Mouse (Mus musculus) CH12.LX (cell line): ENCODE measurements around the gene Pakap. TPM values are rescaled to one million over a fixed set of nuclear protein-coding genes. Genes with fewer than 3 reads are reported as not detected.

Source experiments
- DNase-seq: peaks from one replicate; pipeline ENCODE4 v3.0.0-alpha.2; 2013; ENCODE audit errors: extremely low read depth
- H3K27ac ChIP-seq: 2 replicates; pipeline ENCODE4 v1.5.1; 2012; ENCODE audit warnings: low read depth, mild to moderate bottlenecking, control low read depth, moderate library complexity; ENCODE audit not compliant: insufficient read depth
- H3K27me3 ChIP-seq: replicated peaks from 2 replicates; pipeline ENCODE3; 2012; ENCODE audit warnings: inconsistent platforms
- H3K36me3 ChIP-seq, 2 experiments: replicated peaks in 1 of 2; 2 replicates each; pipeline versions ENCODE3 to v1.6.1; 2012; ENCODE audit warnings: inconsistent platforms in 1 of 2, low read length in 1 of 2, mild to moderate bottlenecking in 1 of 2, mixed read lengths in 1 of 2, moderate library complexity in 1 of 2; ENCODE audit not compliant: control insufficient read depth in 1 of 2, insufficient read depth in 1 of 2
- H3K4me1 ChIP-seq, 2 experiments: 2 replicates each; pipeline ENCODE4 v1.6.1; 2012; ENCODE audit warnings: inconsistent platforms in 1 of 2, moderate library complexity in 1 of 2; ENCODE audit not compliant: insufficient read depth in 2 of 2, control insufficient read depth in 1 of 2
- H3K4me2 ChIP-seq: 2 replicates; pipeline ENCODE4 v1.6.1; 2012; ENCODE audit warnings: low read depth, mild to moderate bottlenecking, control low read depth; ENCODE audit not compliant: poor library complexity, insufficient read depth, severe bottlenecking
- H3K4me3 ChIP-seq, 3 experiments: fragments of 150-350 bp in 1 of 3; sonication (generic) in 1 of 3; replicated peaks in 1 of 3; 2 replicates each; pipeline versions ENCODE3 to v1.5.1; 2011 to 2012; ENCODE audit warnings: low read depth in 2 of 3, low read length in 2 of 3, mild to moderate bottlenecking in 2 of 3, moderate library complexity in 2 of 3, control low read depth in 1 of 3, improper control_type of control experiment in 1 of 3, inconsistent platforms in 1 of 3, mixed read lengths in 1 of 3; ENCODE audit not compliant: poor library complexity in 1 of 3
- H3K79me2 ChIP-seq: replicated peaks from 2 replicates; pipeline ENCODE4 v1.6.1; 2012; ENCODE audit warnings: mild to moderate bottlenecking, moderate library complexity; ENCODE audit not compliant: control insufficient read depth, poor library complexity, insufficient read depth, severe bottlenecking; ENCODE audit errors: extremely low read depth
- H3K9ac ChIP-seq: 2 replicates; pipeline ENCODE4 v1.6.1; 2012; ENCODE audit warnings: low read depth, mild to moderate bottlenecking, control low read depth, moderate library complexity; ENCODE audit not compliant: insufficient read depth
- H3K9me3 ChIP-seq: replicated peaks from 2 replicates; pipeline ENCODE3; 2012; ENCODE audit warnings: low read length, inconsistent platforms, mixed read lengths
- BHLHE40 ChIP-seq: IDR thresholded peaks from 2 replicates; pipeline ENCODE4 v1.6.1; 2011; ENCODE audit warnings: mild to moderate bottlenecking, low read depth, low read length, improper control_type of control experiment
- CHD1 ChIP-seq: IDR thresholded peaks from 2 replicates; pipeline ENCODE4 v1.6.1; 2012; ENCODE audit warnings: low read depth, low read length, improper control_type of control experiment, inconsistent platforms
- CHD2 ChIP-seq: IDR thresholded peaks from 2 replicates; pipeline ENCODE4 v1.6.1; 2011; ENCODE audit warnings: low read length, improper control_type of control experiment
- CTCF ChIP-seq, 2 experiments: IDR thresholded peaks in 1 of 2; conservative IDR thresholded peaks in 1 of 2; 2 replicates each; pipeline ENCODE4 v1.5.1; 2011 to 2012; ENCODE audit warnings: low read depth in 2 of 2, low read length in 2 of 2, improper control_type of control experiment in 1 of 2, inconsistent platforms in 1 of 2, mild to moderate bottlenecking in 1 of 2, moderate library complexity in 1 of 2
- E2F4 ChIP-seq: IDR thresholded peaks from 2 replicates; pipeline ENCODE4 v1.6.1; 2011; ENCODE audit warnings: low read depth, low read length, improper control_type of control experiment; ENCODE audit not compliant: insufficient replicate concordance
- ETS1 ChIP-seq: conservative IDR thresholded peaks from 2 replicates; pipeline ENCODE4 v1.6.1; 2012; ENCODE audit warnings: low read depth, mild to moderate bottlenecking, inconsistent platforms, low read length, improper control_type of control experiment, moderate library complexity
- JUN ChIP-seq: IDR thresholded peaks from 2 replicates; pipeline ENCODE4 v1.6.1; 2011; ENCODE audit warnings: low read depth, mild to moderate bottlenecking, low read length, improper control_type of control experiment, moderate library complexity; ENCODE audit not compliant: insufficient read depth
- JUND ChIP-seq: conservative IDR thresholded peaks from 2 replicates; pipeline ENCODE4 v1.6.1; 2011; ENCODE audit warnings: low read depth, low read length, improper control_type of control experiment
- MAFK ChIP-seq: IDR thresholded peaks from 2 replicates; pipeline ENCODE4 v1.6.1; 2011; ENCODE audit warnings: low read length, improper control_type of control experiment; ENCODE audit not compliant: insufficient replicate concordance
- MAX ChIP-seq: IDR thresholded peaks from 2 replicates; pipeline ENCODE4 v1.6.1; 2011; ENCODE audit warnings: low read length, improper control_type of control experiment
- MAZ ChIP-seq: IDR thresholded peaks from 2 replicates; pipeline ENCODE4 v1.6.1; 2012; ENCODE audit warnings: low read depth, mild to moderate bottlenecking, inconsistent platforms, low read length, improper control_type of control experiment, moderate library complexity
- MEF2A ChIP-seq: IDR thresholded peaks from 2 replicates; pipeline ENCODE4 v1.6.1; 2014; ENCODE audit warnings: low read depth, mild to moderate bottlenecking, inconsistent platforms, low read length, improper control_type of control experiment, borderline replicate concordance
- MXI1 ChIP-seq: IDR thresholded peaks from 2 replicates; pipeline ENCODE4 v1.6.1; 2011; ENCODE audit warnings: mild to moderate bottlenecking, low read depth, low read length, improper control_type of control experiment
- MYC ChIP-seq: IDR thresholded peaks from 2 replicates; pipeline ENCODE4 v1.6.1; 2011; ENCODE audit warnings: low read depth, mild to moderate bottlenecking, improper control_type of control experiment, low read length
- NELFE ChIP-seq: IDR thresholded peaks from 2 replicates; pipeline ENCODE4 v1.6.1; 2011; ENCODE audit warnings: low read depth, low read length, improper control_type of control experiment
- NRF1 ChIP-seq: IDR thresholded peaks from 2 replicates; pipeline ENCODE4 v1.6.1; 2014; ENCODE audit warnings: low read depth, mild to moderate bottlenecking, inconsistent platforms, low read length, improper control_type of control experiment, moderate library complexity
- PAX5 ChIP-seq: IDR thresholded peaks from 2 replicates; pipeline ENCODE4 v1.6.1; 2012; ENCODE audit warnings: low read length, inconsistent platforms, mixed read lengths
- POLR2AphosphoS2 ChIP-seq: IDR thresholded peaks from 2 replicates; pipeline ENCODE4 v1.6.1; 2011; ENCODE audit warnings: low read depth, low read length, improper control_type of control experiment
- RAD21 ChIP-seq: IDR thresholded peaks from 2 replicates; pipeline ENCODE4 v1.6.1; 2011; ENCODE audit warnings: low read depth, mild to moderate bottlenecking, low read length, improper control_type of control experiment, moderate library complexity
- RCOR1 ChIP-seq: conservative IDR thresholded peaks from 2 replicates; pipeline ENCODE4 v1.6.1; 2012; ENCODE audit warnings: low read depth, mild to moderate bottlenecking, inconsistent platforms, low read length, improper control_type of control experiment
- SIN3A ChIP-seq: IDR thresholded peaks from 2 replicates; pipeline ENCODE4 v1.6.1; 2012; ENCODE audit warnings: low read length, improper control_type of control experiment, inconsistent platforms
- TBP ChIP-seq: conservative IDR thresholded peaks from 2 replicates; pipeline ENCODE4 v1.6.1; 2011; ENCODE audit warnings: low read depth, low read length, improper control_type of control experiment
- UBTF ChIP-seq: IDR thresholded peaks from 2 replicates; pipeline ENCODE4 v1.6.1; 2012; ENCODE audit warnings: low read depth, mild to moderate bottlenecking, inconsistent platforms, low read length, improper control_type of control experiment, moderate library complexity
- USF1 ChIP-seq: IDR thresholded peaks from 2 replicates; pipeline ENCODE4 v1.6.1; 2014; ENCODE audit warnings: low read depth, mild to moderate bottlenecking, inconsistent platforms, low read length, improper control_type of control experiment
- ZC3H11A ChIP-seq: IDR thresholded peaks from 2 replicates; pipeline ENCODE4 v1.6.1; 2012; ENCODE audit warnings: low read depth, mild to moderate bottlenecking, inconsistent platforms, low read length, improper control_type of control experiment
- ZKSCAN1 ChIP-seq: IDR thresholded peaks from 2 replicates; pipeline ENCODE4 v1.6.1; 2012; ENCODE audit warnings: low read depth, inconsistent platforms, low read length, improper control_type of control experiment, borderline replicate concordance
- ZMIZ1 ChIP-seq: IDR thresholded peaks from 2 replicates; pipeline ENCODE4 v1.6.1; 2012; ENCODE audit warnings: low read depth, mild to moderate bottlenecking, inconsistent platforms, low read length, improper control_type of control experiment
- ZNF384 ChIP-seq: IDR thresholded peaks from 2 replicates; pipeline ENCODE4 v1.6.1; 2012; ENCODE audit warnings: low read depth, low read length, improper control_type of control experiment, inconsistent platforms
- dilution Hi-C: fragments of 300-500 bp; cut with MboI; formaldehyde crosslinking; loops from 2 replicates; pipeline ENCODE4 v1.14.3; 2020; ENCODE audit warnings: low sequenced_read_pairs; ENCODE audit not compliant: extremely low pct_unique_long_range_greater_than_20kb, extremely low pct_ligation_motif_present
- in situ Hi-C: fragments of 300-500 bp; cut with MboI; formaldehyde crosslinking; loops from 3 replicates; pipeline ENCODE4 v1.14.3; 2019; ENCODE audit warnings: low sequenced_read_pairs, low pct_ligation_motif_present, low pct_unique_long_range_greater_than_20kb, mixed read lengths
- polyA plus RNA-seq: library from polyadenylated mRNA; unstranded; fragments of >175 nt; gene quantifications from 2 replicates; pipeline ENCODE4 v1.2.1, GENCODE M21; 2012; ENCODE audit warnings: low read depth; ENCODE audit not compliant: insufficient read length
- total RNA-seq, 2 experiments: library from RNA; depleted of rRNA; stranded (reverse); fragments of 300-350 nt in 1 of 2; fragments of >200 nt in 1 of 2; gene quantifications; 2 replicates each; pipeline ENCODE4 v1.2.3; 2012 to 2014

Pakap gene
- total and polyA plus RNA-seq, 3 experiments = 0.08 to 0.14 TPM; not detected in 1

DNA sequence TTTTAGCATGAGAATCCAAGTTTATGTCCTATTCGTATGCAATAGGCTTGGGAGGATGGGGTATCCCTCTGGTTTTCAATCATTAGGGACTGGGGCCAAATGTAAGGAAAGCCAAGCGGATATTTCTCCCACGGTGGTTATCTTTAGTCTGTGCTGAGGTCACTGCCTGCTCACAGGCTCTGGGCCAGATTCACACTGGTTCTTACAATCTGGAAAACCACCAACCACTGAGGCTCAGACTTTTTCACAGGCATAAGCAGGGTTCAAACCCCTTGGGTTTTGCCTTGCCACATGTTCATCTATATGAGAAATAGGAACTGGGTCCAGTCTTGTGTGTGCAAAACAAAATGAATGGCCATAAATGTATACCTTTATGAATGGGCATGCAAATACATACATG lies 43.5 kb upstream of the Pakap start:
- Histone ChIP-seq H3K9me3 (no peaks in the 10 kb centered on the region), H3K27me3 (no peaks in the 10 kb centered on the region), H3K27ac (no peak overlapping the region), H3K79me2 (no peaks in the 10 kb centered on the region)
- no peak for TF ChIP-seq MAX
- no peak for TF ChIP-seq TBP
- TF ChIP-seq UBTF = no peak
- no peak for TF ChIP-seq MXI1
- TF ChIP-seq BHLHE40 = no peak
- TF ChIP-seq USF1 = no peak
- no peak for TF ChIP-seq POLR2AphosphoS2
- no peak for TF ChIP-seq MAZ
- no peak for TF ChIP-seq ETS1
- no peak for TF ChIP-seq E2F4
- TF ChIP-seq MYC = no peak
- no peak for TF ChIP-seq CTCF (conservative IDR thresholded peaks at IDR 0.05 in 1 of 2, IDR thresholded peaks at IDR 0.05 in 1 of 2; ENCODE audit: low read depth in 2 of 2, low read length in 2 of 2)
- TF ChIP-seq ZKSCAN1 = no peak
- TF ChIP-seq ZC3H11A = no peak
- no peak for TF ChIP-seq RCOR1
- no peak for TF ChIP-seq NELFE
- no peak for TF ChIP-seq ZMIZ1
- TF ChIP-seq, all 38 proteins: peak for 0
- in situ Hi-C loops = no loop called here
- Histone ChIP-seq H3K9ac (no peak overlapping the region), H3K4me3 (no peak overlapping the region), H3K4me2 (no peak overlapping the region), H3K4me1 (peaks cover 0 to 11% of the 10 kb centered on the region in 2 experiments; a peak in 2 of 4 replicates), H3K36me3 (no peaks in the 10 kb centered on the region)
- no peak for DNase-seq
- dilution Hi-C loops = no loop called here

DNA sequence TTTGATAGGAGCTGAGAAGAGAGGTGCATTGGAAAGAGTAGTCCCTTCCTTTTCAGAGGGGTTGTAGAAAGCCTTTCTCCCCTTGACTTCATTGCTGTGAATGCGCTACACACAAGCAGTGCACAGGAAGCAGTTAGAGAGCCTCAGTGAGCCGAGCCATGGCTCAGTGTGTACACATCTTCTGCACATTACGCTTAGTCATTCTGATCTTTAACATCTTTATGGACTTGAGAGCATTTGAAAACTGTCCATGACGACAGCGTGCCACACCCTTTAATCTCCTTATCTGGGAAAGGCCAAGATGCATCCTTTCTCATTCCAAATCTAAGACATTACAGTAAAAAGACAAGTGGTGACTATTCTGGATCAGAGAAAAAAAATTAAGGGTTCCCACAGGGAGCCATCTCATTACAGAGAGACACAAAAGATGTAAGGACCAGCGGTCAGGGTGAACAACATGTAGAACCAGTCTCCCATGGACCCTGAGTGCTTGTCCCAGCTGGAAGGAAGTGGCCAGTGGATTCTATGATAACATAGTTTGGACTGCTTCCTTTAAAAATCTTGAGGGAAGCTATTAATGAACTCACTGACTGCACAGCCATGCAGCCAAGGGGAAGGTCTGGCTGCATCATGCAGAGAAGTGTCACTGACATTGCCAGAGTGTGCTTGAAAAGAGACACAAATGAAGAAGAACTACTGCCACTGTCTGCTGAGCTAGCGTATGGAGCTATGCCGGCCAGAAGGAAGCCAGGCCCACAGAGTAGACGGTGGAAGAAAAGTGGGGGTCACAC lies 42.6 kb upstream of the Pakap start:
- in situ Hi-C loops = no loop called here
- H3K79me2 ChIP-seq = no peaks in the 10 kb centered on the region
- no peaks in the 10 kb centered on the region for H3K9me3 ChIP-seq
- DNase-seq = no peak
- H3K36me3 ChIP-seq = no peaks in the 10 kb centered on the region
- H3K4me2 ChIP-seq = no peak overlapping the region
- no peaks in the 10 kb centered on the region for H3K27me3 ChIP-seq
- no peak for TF ChIP-seq MYC
- TF ChIP-seq ZKSCAN1 = no peak
- TF ChIP-seq CTCF (conservative IDR thresholded peaks at IDR 0.05 in 1 of 2, IDR thresholded peaks at IDR 0.05 in 1 of 2; ENCODE audit: low read depth in 2 of 2, low read length in 2 of 2) = no peak
- no peak for TF ChIP-seq JUND
- no peak for TF ChIP-seq UBTF
- TF ChIP-seq CHD1 = no peak
- TF ChIP-seq NRF1 = no peak
- TF ChIP-seq E2F4 = no peak
- no peak for TF ChIP-seq MEF2A
- TF ChIP-seq PAX5 = no peak
- no peak for TF ChIP-seq ZNF384
- no peak for TF ChIP-seq TBP
- no peak for TF ChIP-seq CHD2
- TF ChIP-seq JUN = no peak
- no peak for TF ChIP-seq RAD21
- TF ChIP-seq SIN3A = no peak
- TF ChIP-seq MAFK = no peak
- TF ChIP-seq ZC3H11A = no peak
- no peak overlapping the region for H3K9ac ChIP-seq
- no peak overlapping the region for H3K4me3 ChIP-seq
- dilution Hi-C loops = no loop called here
- H3K27ac ChIP-seq = no peak overlapping the region
- peaks cover 0 to 11% of the 10 kb centered on the region in 2 experiments; a peak in 2 of 4 replicates for H3K4me1 ChIP-seq
